15 mouse cellular contexts compared by ENCODE assay signal in the genomic region with DNA sequence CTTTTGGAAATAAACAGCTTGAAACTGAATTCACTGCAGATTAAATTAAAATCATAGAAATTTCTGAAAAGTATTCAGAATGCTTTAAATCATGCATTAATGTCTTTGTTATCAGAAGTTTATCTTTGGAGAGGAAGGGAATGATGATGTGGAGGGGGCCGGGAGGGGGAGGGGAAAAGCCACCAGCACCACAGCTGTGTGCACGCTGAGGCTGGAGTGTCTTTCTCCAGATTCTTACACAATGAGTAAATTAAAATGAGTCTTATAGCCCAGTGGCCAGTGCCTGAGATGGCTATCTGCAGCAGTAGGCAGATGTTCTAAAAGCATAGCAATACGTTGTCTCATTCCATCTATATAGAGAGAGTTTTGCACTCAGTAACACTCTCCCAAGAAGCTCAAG.
"Had no signal": no experiment of that assay in that cellular context is flagged by ENCODE, and none has a peak within 500 bp of the region (broad histone marks: within the 10 kb centered on the region; RNA-seq: fewer than 3 reads in every experiment).

No protein-coding gene starts in this region.

- H3K9ac ChIP-seq: intestine, embryonic 15.5 days; limb, embryonic 12.5 days; limb, embryonic 15.5 days; liver, embryonic 14.5 days; liver, postnatal 0 days; lung, embryonic 15.5 days had no signal

- H3K4me2 ChIP-seq: intestine, embryonic 15.5 days; limb, embryonic 12.5 days; limb, embryonic 15.5 days; liver, embryonic 11.5 days; lung, embryonic 15.5 days; midbrain, embryonic 11.5 days had no signal

- H3K36me3 ChIP-seq: intestine, embryonic 15.5 days; limb, embryonic 12.5 days; limb, embryonic 15.5 days; lung, embryonic 15.5 days had no signal

- H3K27me3 ChIP-seq: intestine, embryonic 15.5 days; limb, embryonic 12.5 days; limb, embryonic 15.5 days; lung, embryonic 15.5 days had no signal

- H3K9me3 ChIP-seq: intestine, embryonic 15.5 days; limb, embryonic 12.5 days; limb, embryonic 15.5 days; lung, embryonic 15.5 days had no signal

- H3K27ac ChIP-seq: intestine, embryonic 15.5 days; limb, embryonic 12.5 days; limb, embryonic 15.5 days; liver, embryonic 14.5 days; lung, embryonic 15.5 days had no signal

- ATAC-seq: intestine, embryonic 15.5 days; liver, postnatal 0 days had no signal

- DNase-seq: kidney, adult 11 months; left cerebral cortex, postnatal 4 days; liver, postnatal 0 days; lung, postnatal 10 days; lung, postnatal 4 days; midbrain, embryonic 14.5 days; spleen, adult 18-20 months; thymus, postnatal 25 days had no signal

- H3K4me1 ChIP-seq: limb, embryonic 12.5 days; limb, embryonic 15.5 days; lung, embryonic 15.5 days had no signal

- H3K4me3 ChIP-seq: intestine, embryonic 15.5 days; limb, embryonic 12.5 days; limb, embryonic 15.5 days; lung, embryonic 15.5 days had no signal
